Mouse (Mus musculus) stomach, embryonic 14.5 days (tissue): Measurements from ENCODE around the gene Thra. TPM values are rescaled to one million over a fixed set of nuclear protein-coding genes. Genes with fewer than 3 reads are reported as not detected.

Experiments used
- ATAC-seq: fragments of 200-750 bp; cut with Nextera tagmentation; 2 replicates; pipeline ENCODE4 v1.8.0; 2017; ENCODE audit warnings: low read depth, moderate TSS enrichment; ENCODE audit not compliant: insufficient number of reproducible peaks, insufficient read depth, low FRiP score
- H3K27ac ChIP-seq: fragments of 300-500 bp; sonication (generic); 2 replicates; pipeline ENCODE4 v1.5.1; 2014; ENCODE audit warnings: mild to moderate bottlenecking, low read length, moderate library complexity, mixed read lengths
- H3K27me3 ChIP-seq: fragments of 300-500 bp; sonication (generic); 2 replicates; pipeline ENCODE4 v1.6.1; 2014; ENCODE audit warnings: low read length, control low read depth, mixed read lengths; ENCODE audit not compliant: control insufficient read depth, insufficient read depth
- H3K36me3 ChIP-seq: fragments of 300-500 bp; sonication (generic); 2 replicates; pipeline ENCODE4 v1.6.1; 2014; ENCODE audit warnings: mild to moderate bottlenecking, control low read depth, low read length, moderate library complexity, mixed read lengths; ENCODE audit not compliant: control insufficient read depth, insufficient read depth
- H3K4me1 ChIP-seq: fragments of 300-500 bp; sonication (generic); 2 replicates; pipeline ENCODE4 v1.6.1; 2014; ENCODE audit warnings: low read length, control low read depth, mixed read lengths; ENCODE audit not compliant: control insufficient read depth, insufficient read depth
- H3K4me2 ChIP-seq: fragments of 300-500 bp; sonication (generic); replicated peaks from 2 replicates; pipeline ENCODE4 v1.6.1; 2014; ENCODE audit warnings: low read depth, low read length, control low read depth
- H3K4me3 ChIP-seq: fragments of 300-500 bp; sonication (generic); 2 replicates; pipeline ENCODE4 v1.5.1; 2014; ENCODE audit warnings: low read depth, low read length, control low read depth
- H3K9ac ChIP-seq: fragments of 300-500 bp; sonication (generic); replicated peaks from 2 replicates; pipeline ENCODE4 v1.6.1; 2014; ENCODE audit warnings: low read depth, mild to moderate bottlenecking, control low read depth, low read length, moderate library complexity, mixed read lengths
- H3K9me3 ChIP-seq: fragments of 300-500 bp; sonication (generic); 2 replicates; pipeline ENCODE4 v1.6.1; 2016; ENCODE audit warnings: low read depth, low read length, control low read depth; ENCODE audit not compliant: control insufficient read depth
- WGBS: fragments of 180-500 bp; shearing (Covaris S2); extraction: QIAGEN DNeasy Blood & Tissue Kit; methylation state at CpG from one replicate; pipeline ENCODE4 v1.1.7; 2014; 5-methylcytosine and 5-hydroxymethylcytosine counted together
- polyA plus RNA-seq: library from polyadenylated mRNA; unstranded; fragments of >200 nt; fragmentation: Nextera tagmentation; extraction: Ambion mirVana; gene quantifications from 2 replicates; pipeline ENCODE4 v1.2.1, GENCODE M21; 2014

Thra gene
- polyA plus RNA-seq, 1 experiment from 2014 or later, result 62.9 TPM

GRCm38 (mm10) chr11:98750351-98751201, 10.1 kb downstream of the Thra start:
- peak overlapping the region; percentile 76 for H3K27ac ChIP-seq
- 25% methylated on average over 17 of the region's 17 CpGs for WGBS
- H3K4me1 ChIP-seq, result peaks cover 83% of the 10 kb centered on the region
- peaks cover 11% of the 10 kb centered on the region; the same call in 1 of the 2 replicates for H3K36me3 ChIP-seq
- H3K9ac ChIP-seq, result 0 out of 2 replicates have a peak overlapping the region, but pooled peaks have one; percentile 18
- no peaks in the 10 kb centered on the region for H3K27me3 ChIP-seq
- H3K4me3 ChIP-seq, result no peak overlapping the region
- peak overlapping the region; percentile 32 for H3K4me2 ChIP-seq
- ATAC-seq, result 0 out of 2 replicates have a peak, but pooled peaks have one; percentile 1
- no peaks in the 10 kb centered on the region for H3K9me3 ChIP-seq

GRCm38 (mm10) chr11:98751221-98751782, 10.9 kb downstream of the Thra start:
- no peaks in the 10 kb centered on the region for H3K9me3 ChIP-seq
- peak overlapping the region; percentile 32 for H3K4me2 ChIP-seq
- peak overlapping the region; percentile 76 for H3K27ac ChIP-seq
- no peak overlapping the region for H3K9ac ChIP-seq
- H3K4me1 ChIP-seq, result peaks cover 78% of the 10 kb centered on the region
- 16% methylated on average over 6 of the region's 6 CpGs for WGBS
- H3K27me3 ChIP-seq, result no peaks in the 10 kb centered on the region
- peak; percentile 60 for ATAC-seq
- H3K36me3 ChIP-seq, result peaks cover 15% of the 10 kb centered on the region; the same call in 1 of the 2 replicates
- no peak overlapping the region for H3K4me3 ChIP-seq

- H3K27ac ChIP-seq, result peak overlapping the region; percentile 76; the same call in 1 of the 2 replicates
- ATAC-seq, result no peak
- no peaks in the 10 kb centered on the region for H3K9me3 ChIP-seq
- H3K36me3 ChIP-seq, result peaks cover 22% of the 10 kb centered on the region
- H3K4me3 ChIP-seq, result no peak overlapping the region
- H3K9ac ChIP-seq, result no peak overlapping the region
- no peak overlapping the region for H3K4me2 ChIP-seq
- H3K4me1 ChIP-seq, result peaks cover 65% of the 10 kb centered on the region
- no peaks in the 10 kb centered on the region for H3K27me3 ChIP-seq
- WGBS, result 80% methylated on average over 10 of the region's 10 CpGs
These were observed 12.2 kb downstream of the Thra start for GRCm38 (mm10) chr11:98752562-98753140.

GRCm38 (mm10) chr11:98753264-98753663, 12.8 kb downstream of the Thra start:
- Histone ChIP-seq H3K4me1 (peaks cover 59% of the 10 kb centered on the region), H3K27me3 (no peaks in the 10 kb centered on the region), H3K9me3 (no peaks in the 10 kb centered on the region), H3K4me2 (no peak overlapping the region), H3K9ac (no peak overlapping the region), H3K36me3 (peaks cover 26% of the 10 kb centered on the region), H3K27ac (no peak overlapping the region), H3K4me3 (no peak overlapping the region)
- ATAC-seq, result no peak
- WGBS, result 83% methylated on average over 5 of the region's 5 CpGs

GRCm38 (mm10) chr11:98754151-98754620, 13.7 kb downstream of the Thra start:
- Histone ChIP-seq H3K36me3 (peaks cover 30% of the 10 kb centered on the region), H3K27ac (peak overlapping the region; percentile 10; the same call in 1 of the 2 replicates), H3K4me2 (no peak overlapping the region), H3K4me3 (no peak overlapping the region), H3K9me3 (no peaks in the 10 kb centered on the region), H3K27me3 (no peaks in the 10 kb centered on the region), H3K4me1 (peaks cover 50% of the 10 kb centered on the region), H3K9ac (no peak overlapping the region)
- ATAC-seq, result no peak
- 56% methylated on average over 9 of the region's 9 CpGs for WGBS

GRCm38 (mm10) chr11:98754621-98755181, 14.3 kb downstream of the Thra start:
- 20% methylated on average over 7 of the region's 7 CpGs for WGBS

GRCm38 (mm10) chr11:98755726-98756380, 15.4 kb downstream of the Thra start:
- no peak for ATAC-seq
- no peaks in the 10 kb centered on the region for H3K9me3 ChIP-seq
- 97% methylated on average over 6 of the region's 6 CpGs for WGBS
- H3K9ac ChIP-seq, result no peak overlapping the region
- H3K36me3 ChIP-seq, result peaks cover 37% of the 10 kb centered on the region
- no peaks in the 10 kb centered on the region for H3K27me3 ChIP-seq
- peaks cover 34% of the 10 kb centered on the region for H3K4me1 ChIP-seq
- H3K4me3 ChIP-seq, result no peak overlapping the region
- H3K27ac ChIP-seq, result no peak overlapping the region
- no peak overlapping the region for H3K4me2 ChIP-seq

More at GRCm38 (mm10) chr11:98754621-98755181, 14.3 kb downstream of the Thra start:
- H3K27ac ChIP-seq, result peak overlapping the region; percentile 10; the same call in 1 of the 2 replicates
- no peak overlapping the region for H3K9ac ChIP-seq
- H3K36me3 ChIP-seq, result peaks cover 30% of the 10 kb centered on the region
- H3K4me3 ChIP-seq, result no peak overlapping the region
- H3K4me1 ChIP-seq, result peaks cover 45% of the 10 kb centered on the region
- H3K27me3 ChIP-seq, result no peaks in the 10 kb centered on the region
- H3K9me3 ChIP-seq, result no peaks in the 10 kb centered on the region
- peak; percentile 33; the same call in 1 of the 2 replicates for ATAC-seq
- H3K4me2 ChIP-seq, result no peak overlapping the region
